Mouse (Mus musculus) spleen, adult 2 months (tissue): ENCODE measurements around the gene Myo15b.

Experiments used
- CTCF ChIP-seq: fragments of 200-500 bp; IDR thresholded peaks from 2 replicates; pipeline ENCODE4 v1.5.1; 2011; ENCODE audit warnings: mild to moderate bottlenecking, inconsistent platforms; ENCODE audit not compliant: insufficient read depth, insufficient read length, insufficient replicate concordance; ENCODE audit errors: extremely low read depth
- POLR2A ChIP-seq: fragments of 200-500 bp; IDR thresholded peaks from 2 replicates; pipeline ENCODE4 v1.6.1; 2011; ENCODE audit warnings: low read depth, low read length, inconsistent platforms

- no peak for TF ChIP-seq POLR2A
- no peak for TF ChIP-seq CTCF
Observed at GRCm38 (mm10) chr11:115809311-115809781, 48.9 kb upstream of the Myo15b start.
